Mouse (Mus musculus): ENCODE measurements at regions not wholly inside any gene's neighbourhood (a gene's known extent, or its start where the extent isn't known, plus 50 kb on each side); places are given as distances from the start of the nearest gene placed in this dataset.

GRCm38 (mm10) chr8:29686594-29686993, 2239.1 kb downstream of the Poteg start:
- no peak for ATAC-seq
- no peak overlapping the region for H3K9ac ChIP-seq (replicated peaks)
- H3K27ac ChIP-seq, result no peak overlapping the region
- no peaks in the 10 kb centered on the region for H3K4me1 ChIP-seq (replicated peaks)
- H3K4me2 ChIP-seq (replicated peaks), result no peak overlapping the region
- H3K27me3 ChIP-seq, result no peaks in the 10 kb centered on the region
- 63% methylated on average over 1 of the region's 1 CpGs for WGBS
- H3K9me3 ChIP-seq, result no peaks in the 10 kb centered on the region
- H3K36me3 ChIP-seq, result no peaks in the 10 kb centered on the region
- no peak overlapping the region for H3K4me3 ChIP-seq (replicated peaks)

DNA sequence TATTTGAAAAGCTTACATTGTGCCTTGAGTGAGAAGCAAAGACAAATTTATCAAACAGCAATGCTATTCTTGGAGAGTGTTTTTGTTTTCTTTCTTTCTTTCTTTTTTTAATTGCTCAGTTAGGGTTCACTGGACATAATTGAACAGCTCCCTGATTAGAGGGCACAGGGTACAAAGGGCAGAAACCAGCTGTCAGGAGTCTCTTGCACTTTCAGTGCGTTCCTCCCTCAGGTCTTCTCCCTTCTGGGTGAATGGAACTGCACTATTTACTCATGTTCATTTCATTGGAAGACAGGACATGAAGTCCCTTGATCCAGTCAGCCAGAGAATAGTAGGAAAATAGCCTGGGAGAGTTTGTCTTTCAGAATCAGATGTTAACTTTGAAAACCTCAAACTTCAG, 2248.2 kb downstream of the Poteg start:
- WGBS, result 23% methylated on average over 1 of the region's 1 CpGs
- ATAC-seq, result no peak
- Histone ChIP-seq H3K9ac (replicated peaks) (no peak overlapping the region), H3K4me1 (replicated peaks) (no peaks in the 10 kb centered on the region), H3K27me3 (no peaks in the 10 kb centered on the region), H3K9me3 (no peaks in the 10 kb centered on the region), H3K27ac (no peak overlapping the region), H3K4me2 (replicated peaks) (no peak overlapping the region), H3K36me3 (no peaks in the 10 kb centered on the region), H3K4me3 (replicated peaks) (no peak overlapping the region)
